Mouse (Mus musculus) stomach, embryonic 16.5 days (tissue): ENCODE results near the gene Smtn. TPM values are rescaled to one million over a fixed set of nuclear protein-coding genes. Genes with fewer than 3 reads are reported as not detected.

Experiments used
- ATAC-seq: fragments of 200-750 bp; cut with Nextera tagmentation; 2 replicates; pipeline ENCODE4 v1.8.0; 2017; ENCODE audit warnings: moderate number of reproducible peaks, moderate TSS enrichment; ENCODE audit not compliant: insufficient read depth, low FRiP score
- H3K27ac ChIP-seq: fragments of 300-500 bp; sonication (generic); 2 replicates; pipeline ENCODE4 v1.5.1; 2014; ENCODE audit warnings: low read length
- H3K27me3 ChIP-seq: fragments of 300-500 bp; sonication (generic); 2 replicates; pipeline ENCODE4 v1.6.1; 2014; ENCODE audit warnings: low read length, control low read depth, mixed read lengths; ENCODE audit not compliant: control insufficient read depth, insufficient read depth
- H3K36me3 ChIP-seq: fragments of 300-500 bp; sonication (generic); 2 replicates; pipeline ENCODE4 v1.6.1; 2014; ENCODE audit warnings: low read length; ENCODE audit not compliant: control insufficient read depth, insufficient read depth
- H3K4me1 ChIP-seq: fragments of 300-500 bp; sonication (generic); 2 replicates; pipeline ENCODE4 v1.6.1; 2014; ENCODE audit warnings: low read length, control low read depth, mixed read lengths; ENCODE audit not compliant: control insufficient read depth, insufficient read depth
- H3K4me2 ChIP-seq: fragments of 300-500 bp; sonication (generic); 2 replicates; pipeline ENCODE4 v1.6.1; 2014; ENCODE audit warnings: low read depth, low read length, mixed read lengths
- H3K4me3 ChIP-seq: fragments of 300-500 bp; sonication (generic); replicated peaks from 2 replicates; pipeline ENCODE4 v1.5.1; 2014; ENCODE audit warnings: mild to moderate bottlenecking, low read length
- H3K9ac ChIP-seq: fragments of 300-500 bp; sonication (generic); 2 replicates; pipeline ENCODE4 v1.6.1; 2014; ENCODE audit warnings: low read length
- H3K9me3 ChIP-seq: fragments of 300-500 bp; sonication (generic); replicated peaks from 2 replicates; pipeline ENCODE4 v1.6.1; 2016; ENCODE audit warnings: low read length, control low read depth; ENCODE audit not compliant: control insufficient read depth
- WGBS: fragments of 180-500 bp; shearing (Covaris S2); extraction: QIAGEN DNeasy Blood & Tissue Kit; methylation state at CpG from one replicate; pipeline ENCODE4 v1.1.7; 2014; 5-methylcytosine and 5-hydroxymethylcytosine counted together
- polyA plus RNA-seq: library from polyadenylated mRNA; unstranded; fragments of >200 nt; fragmentation: Nextera tagmentation; extraction: Ambion mirVana; gene quantifications from 2 replicates; pipeline ENCODE4 v1.2.1, GENCODE M21; 2015

Gene Smtn
- polyA plus RNA-seq, 1 experiment from 2014 or later = 128 TPM

DNA sequence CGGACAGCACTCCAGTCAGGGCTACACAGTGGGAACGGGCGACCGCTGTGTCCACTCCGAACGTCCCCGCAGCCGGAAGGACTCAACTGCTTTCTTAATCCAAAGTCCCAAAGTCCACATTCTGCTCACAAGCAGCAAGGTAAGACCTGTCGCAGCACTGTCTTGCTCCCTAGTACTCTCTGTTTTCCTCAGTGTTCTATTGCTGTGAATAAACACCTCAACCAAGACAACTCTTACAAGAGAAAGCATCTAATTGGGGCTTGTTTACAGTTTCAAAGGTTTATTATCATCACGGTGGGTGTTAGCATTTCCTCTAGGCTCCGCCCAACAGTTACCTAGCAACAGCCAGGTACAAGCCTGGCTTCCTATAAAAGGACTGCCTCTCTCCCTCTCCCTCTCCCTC lies 69.0 kb downstream of the Smtn start:
- WGBS = 21% methylated on average over 11 of the region's 11 CpGs
- H3K4me2 ChIP-seq = no peak overlapping the region
- peak; percentile 46; the same call in 1 of the 2 replicates for ATAC-seq
- no peaks in the 10 kb centered on the region for H3K36me3 ChIP-seq
- H3K4me3 ChIP-seq = no peak overlapping the region
- H3K27me3 ChIP-seq = no peaks in the 10 kb centered on the region
- no peaks in the 10 kb centered on the region for H3K4me1 ChIP-seq
- H3K27ac ChIP-seq = no peak overlapping the region
- no peaks in the 10 kb centered on the region for H3K9me3 ChIP-seq
- no peak overlapping the region for H3K9ac ChIP-seq

Other genes with a start within 250 kb of the Smtn start
- gene Pik3ip1, start 210.2 kb downstream of the Smtn start, polyA plus RNA-seq = 9.4 and 11.8 TPM in 2 replicates
- 92.6 and 109 TPM in 2 replicates for gene Limk2, start 131.4 kb downstream of the Smtn start, polyA plus RNA-seq
- gene Rnf185, start 88.2 kb downstream of the Smtn start, polyA plus RNA-seq = 30.7 and 31.4 TPM in 2 replicates
- 1.8 and 4.5 TPM in 2 replicates for gene Pla2g3, start 52.3 kb downstream of the Smtn start, polyA plus RNA-seq
- gene Inpp5j, start 35.8 kb downstream of the Smtn start, polyA plus RNA-seq = 3.4 and 3.5 TPM in 2 replicates
- 169 and 176 TPM in 2 replicates for gene Selenom, start 25.9 kb downstream of the Smtn start, polyA plus RNA-seq
- gene Morc2a, start 108.6 kb upstream of the Smtn start, polyA plus RNA-seq = 23.4 and 25.4 TPM in 2 replicates